Mouse (Mus musculus): ENCODE measurements around the gene Zfp64. TPM values are rescaled to one million over a fixed set of nuclear protein-coding genes. Genes with fewer than 3 reads are reported as not detected.

Zfp64 gene
- polyA plus RNA-seq, 1 experiment from 2014 or later: 12.9 TPM

- ATAC-seq: no peak
- no peak overlapping the region for H3K27ac ChIP-seq (ENCODE audit: low read depth, low read length)
- no peak for TF ChIP-seq CTCF (IDR thresholded peaks at IDR 0.05; ENCODE audit: low read depth)
- peaks cover 62% of the 10 kb centered on the region for H3K36me3 ChIP-seq (ENCODE audit: control insufficient read depth, insufficient read depth)
- H3K4me2 ChIP-seq (replicated peaks; ENCODE audit: low read depth): no peak overlapping the region
- no peaks in the 10 kb centered on the region for H3K27me3 ChIP-seq (replicated peaks; ENCODE audit: control insufficient read depth, insufficient read depth, low read length)
- H3K9ac ChIP-seq (ENCODE audit: low read depth, low read length): no peak overlapping the region
- H3K4me1 ChIP-seq (replicated peaks; ENCODE audit: control insufficient read depth, insufficient read depth, low read length): no peaks in the 10 kb centered on the region
- 86% methylated on average over 10 of the region's 10 CpGs for WGBS
- H3K4me3 ChIP-seq (ENCODE audit: low read depth, low read length): no peak overlapping the region
- no peaks in the 10 kb centered on the region for H3K9me3 ChIP-seq (ENCODE audit: control insufficient read depth)
Observed at GRCm38 (mm10) chr2:168939261-168939933, 16.0 kb downstream of the Zfp64 start.

GRCm38 (mm10) chr2:168936896-168937295 is 18.5 kb downstream of the Zfp64 start:
- Histone ChIP-seq H3K4me2 (replicated peaks; ENCODE audit: low read depth) (no peak overlapping the region), H3K4me1 (replicated peaks; ENCODE audit: control insufficient read depth, insufficient read depth, low read length) (no peaks in the 10 kb centered on the region), H3K36me3 (ENCODE audit: control insufficient read depth, insufficient read depth) (peaks cover 77% of the 10 kb centered on the region), H3K27ac (ENCODE audit: low read depth, low read length) (no peak overlapping the region), H3K9me3 (ENCODE audit: control insufficient read depth) (no peaks in the 10 kb centered on the region), H3K4me3 (ENCODE audit: low read depth, low read length) (no peak overlapping the region), H3K27me3 (replicated peaks; ENCODE audit: control insufficient read depth, insufficient read depth, low read length) (no peaks in the 10 kb centered on the region), H3K9ac (ENCODE audit: low read depth, low read length) (no peak overlapping the region)
- peak; percentile 43; the same call in 1 of the 2 replicates for TF ChIP-seq CTCF (IDR thresholded peaks at IDR 0.05; ENCODE audit: low read depth)
- 92% methylated on average over 6 of the region's 6 CpGs for WGBS
- no peak for ATAC-seq

- H3K4me2 ChIP-seq (replicated peaks; ENCODE audit: low read depth): no peak overlapping the region
- H3K27ac ChIP-seq (ENCODE audit: low read depth, low read length): no peak overlapping the region
- no peaks in the 10 kb centered on the region for H3K27me3 ChIP-seq (replicated peaks; ENCODE audit: control insufficient read depth, insufficient read depth, low read length)
- no peaks in the 10 kb centered on the region for H3K9me3 ChIP-seq (ENCODE audit: control insufficient read depth)
- no peak for TF ChIP-seq CTCF (IDR thresholded peaks at IDR 0.05; ENCODE audit: low read depth)
- H3K9ac ChIP-seq (ENCODE audit: low read depth, low read length): no peak overlapping the region
- H3K4me3 ChIP-seq (ENCODE audit: low read depth, low read length): no peak overlapping the region
- ATAC-seq: no peak
- H3K4me1 ChIP-seq (replicated peaks; ENCODE audit: control insufficient read depth, insufficient read depth, low read length): no peaks in the 10 kb centered on the region
- H3K36me3 ChIP-seq (ENCODE audit: control insufficient read depth, insufficient read depth): peaks cover 70% of the 10 kb centered on the region
- 88% methylated on average over 35 of the region's 35 CpGs for WGBS
Observed at GRCm38 (mm10) chr2:168935165-168935564, 20.2 kb downstream of the Zfp64 start.

GRCm38 (mm10) chr2:168931686-168932085 is 23.7 kb downstream of the Zfp64 start:
- Histone ChIP-seq H3K4me1 (replicated peaks; ENCODE audit: control insufficient read depth, insufficient read depth, low read length) (no peaks in the 10 kb centered on the region), H3K9me3 (ENCODE audit: control insufficient read depth) (no peaks in the 10 kb centered on the region), H3K4me3 (ENCODE audit: low read depth, low read length) (no peak overlapping the region), H3K27ac (ENCODE audit: low read depth, low read length) (no peak overlapping the region), H3K27me3 (replicated peaks; ENCODE audit: control insufficient read depth, insufficient read depth, low read length) (no peaks in the 10 kb centered on the region), H3K9ac (ENCODE audit: low read depth, low read length) (no peak overlapping the region), H3K4me2 (replicated peaks; ENCODE audit: low read depth) (no peak overlapping the region), H3K36me3 (ENCODE audit: control insufficient read depth, insufficient read depth) (peaks cover 47% of the 10 kb centered on the region)
- 96% methylated on average over 14 of the region's 14 CpGs for WGBS
- no peak for ATAC-seq
- no peak for TF ChIP-seq CTCF (IDR thresholded peaks at IDR 0.05; ENCODE audit: low read depth)

GRCm38 (mm10) chr2:168929691-168930090 is 25.7 kb downstream of the Zfp64 start:
- Histone ChIP-seq H3K27ac (ENCODE audit: low read depth, low read length) (no peak overlapping the region), H3K4me1 (replicated peaks; ENCODE audit: control insufficient read depth, insufficient read depth, low read length) (no peaks in the 10 kb centered on the region), H3K27me3 (replicated peaks; ENCODE audit: control insufficient read depth, insufficient read depth, low read length) (no peaks in the 10 kb centered on the region), H3K4me2 (replicated peaks; ENCODE audit: low read depth) (no peak overlapping the region), H3K9ac (ENCODE audit: low read depth, low read length) (no peak overlapping the region), H3K36me3 (ENCODE audit: control insufficient read depth, insufficient read depth) (peaks cover 41% of the 10 kb centered on the region), H3K9me3 (ENCODE audit: control insufficient read depth) (no peaks in the 10 kb centered on the region), H3K4me3 (ENCODE audit: low read depth, low read length) (no peak overlapping the region)
- ATAC-seq: no peak
- peak; percentile 80 for TF ChIP-seq CTCF (IDR thresholded peaks at IDR 0.05; ENCODE audit: low read depth)
- WGBS: 27% methylated on average over 10 of the region's 10 CpGs

- no peak for TF ChIP-seq CTCF (IDR thresholded peaks at IDR 0.05; ENCODE audit: low read depth)
- 69% methylated on average over 7 of the region's 7 CpGs for WGBS
- H3K4me1 ChIP-seq (replicated peaks; ENCODE audit: control insufficient read depth, insufficient read depth, low read length): no peaks in the 10 kb centered on the region
- no peaks in the 10 kb centered on the region for H3K27me3 ChIP-seq (replicated peaks; ENCODE audit: control insufficient read depth, insufficient read depth, low read length)
- H3K27ac ChIP-seq (ENCODE audit: low read depth, low read length): no peak overlapping the region
- H3K4me3 ChIP-seq (ENCODE audit: low read depth, low read length): no peak overlapping the region
- H3K9ac ChIP-seq (ENCODE audit: low read depth, low read length): no peak overlapping the region
- no peak overlapping the region for H3K4me2 ChIP-seq (replicated peaks; ENCODE audit: low read depth)
- ATAC-seq: no peak
- H3K36me3 ChIP-seq (ENCODE audit: control insufficient read depth, insufficient read depth): peaks cover 22% of the 10 kb centered on the region; the same call in 1 of the 2 replicates
- H3K9me3 ChIP-seq (ENCODE audit: control insufficient read depth): no peaks in the 10 kb centered on the region
Observed at GRCm38 (mm10) chr2:168927401-168927800, 28.0 kb downstream of the Zfp64 start.
